Mouse (Mus musculus) G1E (cell line): Measurements from ENCODE around the gene 1600012H06Rik.

Experiments
- CTCF ChIP-seq: IDR thresholded peaks from 2 replicates; pipeline ENCODE4 v1.5.1; 2012; ENCODE audit warnings: low read depth, low read length, inconsistent platforms, mixed read lengths
- GATA1 ChIP-seq: IDR thresholded peaks from 2 replicates; pipeline ENCODE4 v1.6.1; 2012; ENCODE audit warnings: borderline replicate concordance, low read length, inconsistent platforms, mixed read lengths
- GATA2 ChIP-seq: IDR thresholded peaks from 2 replicates; pipeline ENCODE4 v1.6.1; 2012; ENCODE audit warnings: low read depth, low read length, inconsistent platforms, borderline replicate concordance
- POLR2AphosphoS5 ChIP-seq: IDR thresholded peaks from 2 replicates; pipeline ENCODE4 v1.6.1; 2012; ENCODE audit warnings: low read depth, low read length, inconsistent platforms; ENCODE audit not compliant: insufficient replicate concordance
- TAL1 ChIP-seq: conservative IDR thresholded peaks from 2 replicates; pipeline ENCODE4 v1.6.1; 2012; ENCODE audit warnings: low read depth, low read length, inconsistent platforms, mixed read lengths

DNA sequence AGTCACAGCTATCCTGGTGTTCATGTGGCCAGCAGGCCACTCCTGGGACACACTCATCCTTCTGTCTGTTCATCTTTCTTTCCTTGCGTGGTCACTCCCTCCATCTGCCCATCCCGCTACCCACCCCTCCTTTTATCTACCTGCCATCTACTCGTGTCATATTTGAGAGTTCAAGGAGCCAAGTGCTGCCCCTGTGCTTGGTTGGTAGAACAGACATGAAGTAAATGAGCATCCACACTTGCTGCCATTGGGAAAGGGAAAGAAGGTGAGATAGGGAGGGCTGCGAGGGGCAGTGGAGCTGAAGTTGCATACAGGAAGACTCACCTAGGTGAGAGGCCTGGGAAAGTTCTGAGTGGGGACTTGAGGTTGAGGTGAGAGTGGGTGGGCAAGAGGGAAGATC is 28.6 kb upstream of the 1600012H06Rik start:
- TF ChIP-seq CTCF (no peak), POLR2AphosphoS5 (no peak), GATA1 (no peak), TAL1 (no peak), GATA2 (no peak)
